Mouse (Mus musculus) left cerebral cortex, adult 2 months (tissue): ENCODE measurements at regions not wholly inside any gene's neighbourhood (a gene's known extent, or its start where the extent isn't known, plus 50 kb on each side); places are given as distances from the start of the nearest gene placed in this dataset.
A peak's percentile ranks its signal among the peaks of the same experiment; 100 is the strongest.

ENCODE experiments used
- DNase-seq, 2 experiments: peaks; one replicate each; pipeline ENCODE4 v3.0.0; 2021 to 2022; ENCODE audit warnings: low spot score in 2 of 2, mixed read lengths in 1 of 2; ENCODE audit errors: extremely low spot score in 1 of 2
- H3K27ac ChIP-seq: fragments of 200-600 bp; 2 replicates; pipeline ENCODE4 v1.8.1; 2022
- H3K4me3 ChIP-seq: fragments of 200-600 bp; 2 replicates; pipeline ENCODE4 v1.8.1; 2022
- CTCF ChIP-seq: fragments of 200-600 bp; IDR thresholded peaks from 2 replicates; pipeline ENCODE4 v1.8.1; 2022; ENCODE audit warnings: antibody characterized with exemption, mild to moderate bottlenecking, moderate library complexity
- intact Hi-C: fragments of 180-260 bp; cut with DNase I; formaldehyde crosslinking; loops from one replicate; pipeline ENCODE4 v1.15.1; 2025

DNA sequence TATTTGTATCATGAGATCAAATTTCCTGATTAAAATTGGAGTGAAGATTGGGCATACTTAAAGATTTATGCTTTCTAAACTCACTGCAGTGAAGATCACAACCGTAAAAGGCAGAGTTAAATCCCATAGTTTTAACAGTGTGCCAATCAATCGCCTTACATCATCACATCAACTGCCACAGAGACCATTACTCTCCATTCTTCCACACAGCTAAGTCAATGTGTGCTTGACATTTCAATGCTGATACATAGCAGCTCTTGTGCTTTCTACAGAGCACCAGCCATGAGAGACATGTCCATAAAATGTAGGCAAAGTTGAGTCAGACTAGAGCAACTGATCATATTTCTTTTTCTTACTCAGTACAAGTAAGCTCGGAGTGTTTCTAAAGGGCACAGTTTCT lies 530.9 kb upstream of the Gje1 start:
- intact Hi-C loops, result no loop called here
- Histone ChIP-seq H3K4me3 (no peak overlapping the region), H3K27ac (no peak overlapping the region)
- no peak for DNase-seq
- no peak for TF ChIP-seq CTCF

DNA sequence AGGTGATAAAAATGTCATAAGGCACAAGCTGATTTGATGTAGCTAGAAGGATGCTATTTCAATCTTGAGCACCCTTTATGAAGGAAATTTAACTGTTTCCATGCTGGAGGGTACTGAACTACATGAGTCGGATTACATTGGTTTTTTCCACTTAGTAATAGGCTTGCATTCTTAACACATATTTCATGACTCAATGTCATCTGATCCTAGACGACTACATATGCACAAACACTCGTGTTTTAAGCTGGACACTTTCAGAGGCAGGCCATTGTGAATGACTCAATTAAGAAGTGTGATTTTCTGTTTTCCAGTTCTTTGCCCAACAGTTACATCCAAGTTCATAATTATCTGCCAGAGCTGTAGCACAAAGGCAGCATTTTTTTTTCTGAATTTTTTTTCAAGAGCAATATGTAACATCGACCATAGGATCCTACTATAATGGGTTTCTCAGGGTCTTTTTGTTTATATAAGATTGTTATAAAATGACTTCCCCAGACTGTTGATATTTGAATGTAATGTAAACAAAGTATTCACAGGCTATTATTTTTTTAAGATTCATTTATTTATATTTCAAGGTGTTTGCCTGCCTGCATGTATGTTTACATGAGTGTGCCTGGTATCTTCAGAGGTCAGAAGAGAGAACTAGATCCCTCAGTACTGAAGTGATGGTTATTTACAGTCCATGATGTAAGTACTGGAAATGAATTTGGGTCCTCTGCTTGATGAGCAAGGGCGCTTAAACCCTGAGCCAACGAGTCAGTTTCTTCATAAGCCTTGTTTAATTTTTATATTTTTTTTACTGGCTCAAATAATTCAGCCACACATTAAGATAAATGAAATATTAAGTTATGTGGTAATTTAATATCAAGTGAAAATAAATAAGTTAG lies 526.6 kb upstream of the Gje1 start:
- no peak overlapping the region for H3K27ac ChIP-seq
- no peak overlapping the region for H3K4me3 ChIP-seq
- intact Hi-C loops, result no loop called here
- no peak for TF ChIP-seq CTCF
- DNase-seq, result no peak

DNA sequence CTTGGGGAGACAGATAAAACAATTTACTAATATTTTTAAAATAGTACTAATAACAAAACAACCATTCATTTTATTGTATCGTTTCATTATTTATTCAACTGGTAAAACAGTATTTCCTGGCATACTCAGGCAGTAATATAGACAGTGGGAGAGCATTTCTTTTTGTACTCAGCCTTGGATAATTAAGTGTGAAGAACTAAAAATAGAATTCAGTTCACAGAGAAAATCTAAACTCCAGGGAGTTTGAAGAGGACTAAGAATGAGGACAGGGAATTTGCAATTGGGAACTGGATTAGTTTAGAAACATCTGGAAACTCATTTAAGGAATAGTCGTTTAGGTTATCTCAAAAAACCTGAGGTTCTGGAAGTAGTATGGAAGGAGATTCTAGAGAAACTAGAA lies 525.4 kb upstream of the Gje1 start:
- no peak for DNase-seq
- no peak overlapping the region for H3K4me3 ChIP-seq
- intact Hi-C loops, result no loop called here
- H3K27ac ChIP-seq, result no peak overlapping the region
- TF ChIP-seq CTCF, result no peak

DNA sequence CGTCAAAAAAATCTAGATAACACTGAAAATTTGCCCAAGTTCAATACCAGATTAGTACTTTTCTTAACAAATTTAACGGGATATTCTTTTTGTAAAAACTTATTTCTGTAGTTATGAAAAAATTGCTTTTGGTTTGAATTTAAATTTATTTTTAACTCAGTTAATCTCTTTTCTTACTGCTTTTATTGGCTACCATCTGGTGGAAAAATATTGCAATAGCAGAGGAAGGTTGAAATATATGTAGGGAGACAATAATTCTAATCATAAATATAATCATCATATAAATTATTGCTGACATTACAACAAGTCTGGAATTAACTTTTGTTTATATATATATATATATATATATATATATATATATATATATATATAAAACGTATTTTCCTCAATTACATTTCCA lies 500.9 kb upstream of the Gje1 start:
- DNase-seq, result no peak
- intact Hi-C loops, result no loop called here

DNA sequence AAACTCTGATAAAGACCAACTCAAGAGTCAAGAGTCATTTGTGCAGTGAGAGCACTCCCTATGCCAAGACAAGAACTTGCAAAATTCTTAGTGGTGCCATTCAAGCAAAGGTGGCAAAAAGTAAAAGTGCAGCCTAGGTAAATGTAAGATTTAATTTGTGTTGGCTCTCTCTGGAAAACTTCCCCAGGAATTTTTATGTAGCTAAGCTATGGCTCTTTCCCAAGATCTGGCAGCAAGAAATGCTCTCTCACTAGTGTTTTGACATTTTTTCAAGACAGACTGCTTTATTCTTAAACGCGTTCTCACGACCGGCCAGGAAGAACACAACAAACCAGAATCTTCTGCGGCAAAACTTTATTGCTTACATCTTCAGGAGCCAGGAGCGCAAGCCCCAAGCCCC lies 461.6 kb upstream of the Gje1 start:
- intact Hi-C loops, result no loop called here
- H3K27ac ChIP-seq, result no peak overlapping the region
- DNase-seq, result no peak
- no peak overlapping the region for H3K4me3 ChIP-seq
- TF ChIP-seq CTCF, result no peak

More for the DNA sequence above, 500.9 kb upstream of the Gje1 start:
- Histone ChIP-seq H3K27ac (no peak overlapping the region), H3K4me3 (no peak overlapping the region)
- peak; percentile 29 for TF ChIP-seq CTCF

DNA sequence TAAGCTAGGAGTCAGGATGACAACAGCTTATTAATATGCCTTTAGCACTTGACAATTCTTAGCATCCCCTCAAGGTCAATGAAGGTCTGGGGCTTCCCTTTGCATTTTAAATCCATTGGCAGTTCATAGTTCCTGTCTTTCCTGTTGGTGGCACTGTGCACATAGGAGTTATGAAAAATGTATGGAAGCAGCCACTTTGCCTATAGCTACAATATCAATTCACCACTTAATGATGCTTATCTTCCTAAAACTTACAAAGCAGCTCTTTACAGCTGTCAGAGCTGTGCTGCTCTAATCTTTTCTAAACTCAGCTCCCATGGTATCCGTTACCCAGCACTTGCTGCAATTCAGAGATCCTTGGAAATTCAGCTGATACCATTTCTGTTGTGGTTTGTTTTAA lies 456.4 kb upstream of the Gje1 start:
- intact Hi-C loops, result no loop called here
- H3K4me3 ChIP-seq, result no peak overlapping the region
- TF ChIP-seq CTCF, result peak; percentile 37
- DNase-seq, result no peak
- H3K27ac ChIP-seq, result no peak overlapping the region

DNA sequence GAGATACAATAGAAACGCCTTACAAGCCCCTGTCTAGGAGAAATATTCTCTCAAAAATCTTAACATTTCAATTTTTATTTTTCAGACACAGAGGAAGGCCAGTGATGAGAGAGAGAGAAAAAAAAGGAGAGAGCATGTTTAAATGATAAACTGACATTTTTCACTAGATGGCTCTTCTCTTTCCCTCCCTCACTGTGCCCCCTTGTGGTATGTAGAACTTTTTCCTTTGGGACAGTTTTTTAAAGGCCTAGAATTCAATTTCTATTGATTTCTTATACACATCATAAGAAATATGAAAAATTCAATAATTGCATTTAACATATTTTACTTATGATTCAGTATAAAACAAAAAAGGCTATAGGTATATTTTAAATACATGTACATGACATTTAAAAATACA lies 454.5 kb upstream of the Gje1 start:
- Histone ChIP-seq H3K27ac (no peak overlapping the region), H3K4me3 (no peak overlapping the region)
- TF ChIP-seq CTCF, result peak; percentile 49
- intact Hi-C loops, result loop anchor here (2.0 kb wide), 1 partner anchor 438 kb away; no protein-coding TSS in a partner anchor
- no peak for DNase-seq

DNA sequence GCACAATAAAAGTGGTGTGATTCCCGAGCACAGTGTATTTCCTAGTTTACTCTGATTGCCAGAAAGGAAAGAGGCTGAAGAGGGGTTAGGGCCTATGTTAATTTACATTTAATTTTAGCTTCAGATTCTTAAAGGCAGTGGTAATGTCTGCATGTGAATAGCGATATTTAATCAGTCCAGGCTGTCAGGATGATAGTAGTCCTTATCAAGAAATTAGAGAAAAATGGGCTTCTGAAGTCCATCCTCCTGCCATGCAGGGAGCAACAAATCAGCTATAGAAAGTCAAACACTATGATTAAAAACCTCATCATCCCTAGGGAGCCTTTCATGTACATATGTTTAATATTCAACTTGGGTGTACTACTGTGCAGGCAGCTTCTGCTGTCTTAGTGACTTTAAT lies 422.7 kb upstream of the Gje1 start:
- intact Hi-C loops, result no loop called here
- H3K4me3 ChIP-seq, result no peak overlapping the region
- DNase-seq, result no peak
- TF ChIP-seq CTCF, result no peak
- H3K27ac ChIP-seq, result no peak overlapping the region
